Mouse (Mus musculus) activated CD4-positive, CD25-positive, alpha-beta regulatory T cell, adult 9 weeks (primary cell): Measurements from ENCODE around the gene Fbxo3. TPM values are rescaled to one million over a fixed set of nuclear protein-coding genes. Genes with fewer than 3 reads are reported as not detected.

ENCODE experiments used
- polyA plus RNA-seq: library from polyadenylated mRNA; unstranded; fragments of 100-300 nt; shearing (Covaris generic); gene quantifications from one replicate; pipeline ENCODE4 v1.2.1, GENCODE M21; 2017

Gene Fbxo3
- polyA plus RNA-seq, result 51.5 TPM

DNA sequence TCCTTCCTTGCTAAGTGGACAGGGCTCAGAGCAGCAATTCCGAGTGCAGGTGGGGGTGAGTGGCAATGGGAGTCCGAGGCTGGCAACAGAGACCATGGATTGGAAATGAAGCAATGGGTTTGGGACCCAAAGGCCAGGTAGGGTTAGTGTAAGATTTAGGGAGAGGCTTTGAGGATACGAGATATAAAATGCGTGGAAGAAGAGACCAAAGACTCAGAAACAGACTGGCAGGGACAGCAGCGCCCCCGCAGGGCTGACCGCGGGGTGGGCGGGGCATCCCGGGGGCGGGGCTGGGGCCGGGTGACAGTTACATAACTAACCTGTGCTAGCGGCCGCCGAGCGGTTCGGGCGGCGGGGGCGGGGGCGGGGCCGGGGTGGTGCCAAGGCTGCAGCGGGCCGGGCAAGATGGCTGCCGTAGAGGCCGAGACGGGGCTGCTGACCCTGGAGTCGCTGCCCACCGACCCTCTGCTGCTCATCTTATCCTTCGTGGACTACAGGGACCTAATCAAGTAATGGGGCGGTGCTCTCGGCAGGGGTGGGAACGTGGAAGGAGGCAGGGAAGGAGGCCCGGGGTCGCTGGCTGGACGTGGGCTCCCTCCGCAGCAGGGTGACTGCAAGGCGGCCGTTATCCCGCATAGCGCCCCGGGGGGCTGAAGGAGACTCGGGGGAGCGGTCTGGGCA is at the start of gene Fbxo3:
Fbxo3 (plus strand) TSS at position 264 of the 681 bp plus-strand sequence.

DNA sequence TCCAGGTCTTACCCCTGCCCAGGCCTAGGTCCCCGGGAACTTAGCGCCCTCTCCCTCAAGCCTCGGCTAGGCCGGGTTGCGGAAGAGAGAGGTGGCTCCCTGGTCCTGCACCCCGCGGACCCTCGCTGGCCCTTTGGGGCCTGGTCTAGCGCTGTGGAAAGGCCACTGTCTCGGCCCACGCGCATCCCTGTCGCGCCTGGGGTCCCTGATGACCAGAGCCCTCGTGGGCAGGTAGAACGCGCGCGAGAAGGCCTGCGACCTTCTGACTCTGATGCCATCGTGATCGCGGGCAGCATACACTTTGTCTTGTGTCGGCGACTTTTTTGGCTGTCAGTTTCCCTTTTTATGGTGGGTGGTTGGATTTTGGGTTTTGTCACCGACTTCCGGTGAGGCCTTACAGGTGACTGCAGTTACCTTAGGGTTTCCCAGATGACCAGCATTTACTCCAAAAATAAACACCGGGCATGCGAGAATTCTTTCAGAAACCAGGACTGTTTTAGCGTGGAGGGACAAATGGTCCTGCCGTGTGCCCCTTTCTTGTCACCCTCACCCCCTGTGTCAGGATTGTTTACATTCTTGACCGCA is 710 bp downstream of the Fbxo3 start, which contains the start of gene 4931422A03Rik:
4931422A03Rik (minus strand) TSS at position 223 of the 585 bp plus-strand sequence.

DNA sequence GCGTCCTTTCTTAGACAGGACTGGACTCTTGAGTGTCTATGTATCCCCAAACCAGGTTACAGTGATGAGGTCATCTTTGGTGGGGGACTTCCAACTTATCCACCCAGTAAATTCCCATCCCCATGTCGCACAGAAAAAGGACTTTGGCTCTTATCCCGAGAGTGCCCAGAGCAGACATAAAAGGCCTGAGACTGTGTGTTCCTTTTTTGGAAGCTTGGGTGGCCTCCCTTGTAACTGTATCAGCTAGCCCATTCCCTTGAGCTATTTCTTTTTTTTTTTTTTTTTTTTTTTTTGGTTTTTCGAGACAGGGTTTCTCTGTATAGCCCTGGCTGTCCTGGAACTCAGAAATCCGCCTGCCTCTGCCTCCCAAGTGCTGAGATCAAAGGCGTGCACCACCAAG is 38.0 kb downstream of the Fbxo3 start, which contains the start of gene Gm10912:
Gm10912 (plus strand) TSS at position 301 of the 400 bp plus-strand sequence.

DNA sequence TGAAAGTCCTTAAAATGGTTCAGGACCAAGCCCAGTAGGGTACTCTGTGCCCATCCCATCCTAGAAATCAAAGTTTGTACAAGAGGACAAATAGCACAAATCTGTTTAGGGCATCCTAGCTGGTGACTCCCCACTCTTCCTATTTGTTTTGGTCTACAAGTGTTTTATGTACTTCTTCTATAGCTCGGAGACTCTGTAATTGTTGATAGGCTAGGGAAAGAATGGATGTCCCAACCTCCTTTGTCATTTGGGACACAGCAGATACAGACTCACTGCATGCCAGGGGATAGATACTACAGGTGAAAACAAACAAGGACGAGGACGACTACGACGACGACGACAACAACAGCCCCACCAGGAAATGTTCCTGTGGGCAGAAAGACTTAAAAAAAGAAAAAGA is 40.9 kb downstream of the Fbxo3 start, which contains the start of gene Gm10799:
Gm10799 (minus strand) TSS at position 101 of the 400 bp plus-strand sequence.

DNA sequence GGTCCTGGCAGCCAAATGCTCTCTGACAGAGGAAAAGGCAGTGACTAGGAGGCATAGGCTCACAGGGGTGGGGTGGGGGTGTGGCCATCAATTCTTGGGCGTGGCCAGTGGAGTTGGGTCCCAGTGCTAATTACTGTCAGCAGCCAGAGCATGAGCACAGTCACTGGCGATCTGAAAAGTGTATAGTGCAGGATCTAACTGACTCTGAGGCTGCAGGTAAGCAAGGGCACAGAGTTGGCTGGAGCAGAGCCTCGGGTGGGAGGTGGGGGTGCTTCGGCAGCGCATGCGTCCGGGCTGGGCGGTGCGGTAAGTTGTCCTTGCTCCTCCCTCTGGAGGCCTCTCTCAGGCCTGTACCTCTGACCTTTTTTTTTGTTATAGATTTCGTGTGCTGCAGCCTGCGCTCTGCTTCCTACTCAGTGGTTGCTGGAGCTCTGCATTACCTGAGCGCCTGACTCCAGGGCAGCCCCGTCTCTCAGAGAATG is 42.2 kb downstream of the Fbxo3 start, which contains the start of gene Cd59b:
Cd59b (plus strand) TSS at position 146 of the 482 bp plus-strand sequence.

DNA sequence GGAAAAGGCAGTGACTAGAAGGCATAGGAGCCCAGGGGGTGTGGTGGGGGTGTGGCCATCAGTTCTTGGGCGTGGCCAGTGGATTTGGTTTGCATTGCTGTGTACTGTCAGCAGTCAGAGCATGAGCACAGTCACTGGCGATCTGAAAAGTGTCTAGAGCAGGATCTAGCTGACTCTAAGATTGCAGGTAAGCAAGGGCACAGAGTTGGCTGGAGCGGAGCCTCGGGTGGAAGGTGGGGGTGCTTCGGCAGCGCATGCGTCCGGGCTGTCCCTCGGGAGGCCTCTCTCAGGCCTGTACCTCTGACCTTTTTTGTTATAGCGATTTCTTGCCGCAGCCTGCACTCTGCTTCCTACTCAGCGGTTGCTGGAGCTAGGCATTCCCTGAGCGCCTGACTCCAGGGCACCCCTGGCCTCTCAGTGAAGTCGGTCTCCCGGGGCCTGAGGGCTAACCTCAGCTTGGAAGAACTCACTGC is 68.3 kb downstream of the Fbxo3 start, which contains the start of gene Cd59a:
Cd59a (plus strand) TSS at position 61 of the 473 bp plus-strand sequence.

Other genes starting within 250 kb of the Fbxo3 start
- 180 TPM for gene Caprin1, start 230.1 kb upstream of the Fbxo3 start, polyA plus RNA-seq
- gene Lmo2, start 69.7 kb upstream of the Fbxo3 start, polyA plus RNA-seq, result 0.53 TPM
- 4.7 TPM for gene 4931422A03Rik, start 640 bp downstream of the Fbxo3 start, polyA plus RNA-seq
- gene Gm10912, start 38.1 kb downstream of the Fbxo3 start, polyA plus RNA-seq, result 0.16 TPM
- not detected for gene Gm10799, start 40.8 kb downstream of the Fbxo3 start, polyA plus RNA-seq
- gene Cd59b, start 42.1 kb downstream of the Fbxo3 start, polyA plus RNA-seq, result 0.53 TPM
- 0.43 TPM for gene Cd59a, start 68.1 kb downstream of the Fbxo3 start, polyA plus RNA-seq
- not detected for gene A930018P22Rik, start 95.0 kb downstream of the Fbxo3 start, polyA plus RNA-seq